Mouse (Mus musculus): Measurements from ENCODE around the gene 4933417A18Rik. TPM values are rescaled to one million over a fixed set of nuclear protein-coding genes. Genes with fewer than 3 reads are reported as not detected.
A peak's percentile ranks its signal among the peaks of the same experiment; 100 is the strongest.
"Not testable (repeated sequence)": the region's sequence is repeated elsewhere in the genome, so short reads cannot be mapped to it uniquely, and the experiment has no call there.

4933417A18Rik gene
- polyA plus RNA-seq, 1 experiment from 2014 or later = not detected

- H3K9ac ChIP-seq; H3K4me3 ChIP-seq (replicated peaks; ENCODE audit: low read length); H3K27ac ChIP-seq; H3K36me3 ChIP-seq (replicated peaks; ENCODE audit: control insufficient read depth, insufficient read depth); ATAC-seq (ENCODE audit: low FRiP score); DNase-seq (ENCODE audit: low spot score); H3K4me2 ChIP-seq (replicated peaks); H3K9me3 ChIP-seq (ENCODE audit: control insufficient read depth, low read length); H3K27me3 ChIP-seq (ENCODE audit: control insufficient read depth, insufficient read depth, low read length): not testable (repeated sequence)
- WGBS = 74% methylated on average over 9 of the region's 9 CpGs
- H3K4me1 ChIP-seq (replicated peaks; ENCODE audit: control insufficient read depth, insufficient read depth, low read length) = peaks cover 11% of the 10 kb centered on the region
These were observed 41.4 kb downstream of the 4933417A18Rik start for GRCm38 (mm10) chr13:34965647-34966046.

GRCm38 (mm10) chr13:34972456-34972855 lies 48.2 kb downstream of the 4933417A18Rik start:
- ATAC-seq (ENCODE audit: low FRiP score); H3K4me1 ChIP-seq (replicated peaks; ENCODE audit: control insufficient read depth, insufficient read depth, low read length); H3K9me3 ChIP-seq (ENCODE audit: control insufficient read depth, low read length); H3K36me3 ChIP-seq (replicated peaks; ENCODE audit: control insufficient read depth, insufficient read depth); H3K4me2 ChIP-seq (replicated peaks); H3K4me3 ChIP-seq (replicated peaks; ENCODE audit: low read length); H3K27me3 ChIP-seq (ENCODE audit: control insufficient read depth, insufficient read depth, low read length); DNase-seq (ENCODE audit: low spot score); H3K9ac ChIP-seq; H3K27ac ChIP-seq: not testable (repeated sequence)

- Histone ChIP-seq H3K4me2 (replicated peaks) (no peak overlapping the region), H3K27ac (no peak overlapping the region), H3K4me3 (replicated peaks; ENCODE audit: low read length) (no peak overlapping the region), H3K9me3 (ENCODE audit: control insufficient read depth, low read length) (no peaks in the 10 kb centered on the region), H3K9ac (no peak overlapping the region), H3K4me1 (replicated peaks; ENCODE audit: control insufficient read depth, insufficient read depth, low read length) (no peaks in the 10 kb centered on the region), H3K36me3 (replicated peaks; ENCODE audit: control insufficient read depth, insufficient read depth) (peaks cover 13% of the 10 kb centered on the region), H3K27me3 (ENCODE audit: control insufficient read depth, insufficient read depth, low read length) (no peaks in the 10 kb centered on the region)
- 36% methylated on average over 1 of the region's 1 CpGs for WGBS
- peak; percentile 44 for DNase-seq (ENCODE audit: low spot score)
- no peak for ATAC-seq (ENCODE audit: low FRiP score)
These were observed 48.9 kb downstream of the 4933417A18Rik start for GRCm38 (mm10) chr13:34973149-34973548.

- Histone ChIP-seq H3K9ac (no peak overlapping the region), H3K9me3 (ENCODE audit: control insufficient read depth, low read length) (no peaks in the 10 kb centered on the region), H3K27ac (no peak overlapping the region), H3K36me3 (replicated peaks; ENCODE audit: control insufficient read depth, insufficient read depth) (peaks cover 19% of the 10 kb centered on the region), H3K4me1 (replicated peaks; ENCODE audit: control insufficient read depth, insufficient read depth, low read length) (no peaks in the 10 kb centered on the region), H3K4me3 (replicated peaks; ENCODE audit: low read length) (no peak overlapping the region), H3K27me3 (ENCODE audit: control insufficient read depth, insufficient read depth, low read length) (no peaks in the 10 kb centered on the region), H3K4me2 (replicated peaks) (no peak overlapping the region)
- WGBS = 64% methylated on average over 1 of the region's 1 CpGs
- DNase-seq (ENCODE audit: low spot score) = no peak
- ATAC-seq (ENCODE audit: low FRiP score) = no peak
These were observed 49.6 kb downstream of the 4933417A18Rik start for GRCm38 (mm10) chr13:34973770-34974169.

- Histone ChIP-seq H3K27ac (no peak overlapping the region), H3K4me1 (replicated peaks; ENCODE audit: control insufficient read depth, insufficient read depth, low read length) (no peaks in the 10 kb centered on the region), H3K4me3 (replicated peaks; ENCODE audit: low read length) (no peak overlapping the region), H3K4me2 (replicated peaks) (no peak overlapping the region), H3K9me3 (ENCODE audit: control insufficient read depth, low read length) (no peaks in the 10 kb centered on the region), H3K36me3 (replicated peaks; ENCODE audit: control insufficient read depth, insufficient read depth) (peaks cover 40% of the 10 kb centered on the region), H3K9ac (no peak overlapping the region), H3K27me3 (ENCODE audit: control insufficient read depth, insufficient read depth, low read length) (no peaks in the 10 kb centered on the region)
- no peak for ATAC-seq (ENCODE audit: low FRiP score)
- 95% methylated on average over 4 of the region's 4 CpGs for WGBS
- DNase-seq (ENCODE audit: low spot score) = no peak
These were observed 51.9 kb downstream of the 4933417A18Rik start for GRCm38 (mm10) chr13:34976116-34976515.

GRCm38 (mm10) chr13:34977410-34977809 lies 53.2 kb downstream of the 4933417A18Rik start:
- no peak for ATAC-seq (ENCODE audit: low FRiP score)
- Histone ChIP-seq H3K27ac (no peak overlapping the region), H3K9ac (no peak overlapping the region), H3K27me3 (ENCODE audit: control insufficient read depth, insufficient read depth, low read length) (no peaks in the 10 kb centered on the region), H3K36me3 (replicated peaks; ENCODE audit: control insufficient read depth, insufficient read depth) (peaks cover 48% of the 10 kb centered on the region), H3K4me2 (replicated peaks) (no peak overlapping the region), H3K4me3 (replicated peaks; ENCODE audit: low read length) (no peak overlapping the region), H3K9me3 (ENCODE audit: control insufficient read depth, low read length) (no peaks in the 10 kb centered on the region), H3K4me1 (replicated peaks; ENCODE audit: control insufficient read depth, insufficient read depth, low read length) (no peaks in the 10 kb centered on the region)
- no peak for DNase-seq (ENCODE audit: low spot score)
- WGBS = 98% methylated on average over 3 of the region's 3 CpGs

GRCm38 (mm10) chr13:34978635-34979034 lies 54.4 kb downstream of the 4933417A18Rik start:
- not testable (repeated sequence) for DNase-seq (ENCODE audit: low spot score); H3K4me3 ChIP-seq (replicated peaks; ENCODE audit: low read length); H3K27ac ChIP-seq; ATAC-seq (ENCODE audit: low FRiP score); H3K4me1 ChIP-seq (replicated peaks; ENCODE audit: control insufficient read depth, insufficient read depth, low read length); H3K9me3 ChIP-seq (ENCODE audit: control insufficient read depth, low read length); H3K4me2 ChIP-seq (replicated peaks); H3K9ac ChIP-seq; H3K27me3 ChIP-seq (ENCODE audit: control insufficient read depth, insufficient read depth, low read length)
- H3K36me3 ChIP-seq (replicated peaks; ENCODE audit: control insufficient read depth, insufficient read depth) = peaks cover 53% of the 10 kb centered on the region
- WGBS = 61% methylated on average over 5 of the region's 5 CpGs

- H3K9me3 ChIP-seq (ENCODE audit: control insufficient read depth, low read length); H3K4me3 ChIP-seq (replicated peaks; ENCODE audit: low read length); H3K9ac ChIP-seq; H3K27ac ChIP-seq; H3K27me3 ChIP-seq (ENCODE audit: control insufficient read depth, insufficient read depth, low read length); H3K4me2 ChIP-seq (replicated peaks); ATAC-seq (ENCODE audit: low FRiP score); H3K4me1 ChIP-seq (replicated peaks; ENCODE audit: control insufficient read depth, insufficient read depth, low read length); DNase-seq (ENCODE audit: low spot score): not testable (repeated sequence)
- 96% methylated on average over 1 of the region's 1 CpGs for WGBS
- peaks cover 83% of the 10 kb centered on the region for H3K36me3 ChIP-seq (replicated peaks; ENCODE audit: control insufficient read depth, insufficient read depth)
These were observed 59.3 kb downstream of the 4933417A18Rik start for GRCm38 (mm10) chr13:34983479-34983878.

- Histone ChIP-seq H3K4me1 (replicated peaks; ENCODE audit: control insufficient read depth, insufficient read depth, low read length) (peaks cover 17% of the 10 kb centered on the region), H3K9me3 (ENCODE audit: control insufficient read depth, low read length) (no peaks in the 10 kb centered on the region), H3K27me3 (ENCODE audit: control insufficient read depth, insufficient read depth, low read length) (no peaks in the 10 kb centered on the region), H3K4me2 (replicated peaks) (peak overlapping the region; percentile 15), H3K27ac (no peak overlapping the region), H3K36me3 (replicated peaks; ENCODE audit: control insufficient read depth, insufficient read depth) (peaks cover 34% of the 10 kb centered on the region), H3K9ac (no peak overlapping the region), H3K4me3 (replicated peaks; ENCODE audit: low read length) (no peak overlapping the region)
- no peak for ATAC-seq (ENCODE audit: low FRiP score)
- DNase-seq (ENCODE audit: low spot score) = no peak
- WGBS = 74% methylated on average over 4 of the region's 4 CpGs
These were observed 67.5 kb downstream of the 4933417A18Rik start for GRCm38 (mm10) chr13:34991581-34992273.

- Histone ChIP-seq H3K9ac (peak overlapping the region; percentile 78), H3K9me3 (ENCODE audit: control insufficient read depth, low read length) (no peaks in the 10 kb centered on the region), H3K36me3 (replicated peaks; ENCODE audit: control insufficient read depth, insufficient read depth) (peaks cover 21% of the 10 kb centered on the region), H3K27me3 (ENCODE audit: control insufficient read depth, insufficient read depth, low read length) (no peaks in the 10 kb centered on the region), H3K27ac (no peak overlapping the region), H3K4me2 (replicated peaks) (peak overlapping the region; percentile 68), H3K4me3 (replicated peaks; ENCODE audit: low read length) (peak overlapping the region; percentile 48), H3K4me1 (replicated peaks; ENCODE audit: control insufficient read depth, insufficient read depth, low read length) (peaks cover 17% of the 10 kb centered on the region)
- ATAC-seq (ENCODE audit: low FRiP score) (no peak), DNase-seq (ENCODE audit: low spot score) (no peak)
- 79% methylated on average over 4 of the region's 4 CpGs for WGBS
These were observed 68.9 kb downstream of the 4933417A18Rik start for GRCm38 (mm10) chr13:34993085-34993484.
